Mouse (Mus musculus): ENCODE measurements around the gene Enpp6.
A peak's percentile ranks its signal among the peaks of the same experiment; 100 is the strongest.
"Not testable (repeated sequence)": the region's sequence is repeated elsewhere in the genome, so short reads cannot be mapped to it uniquely, and the experiment has no call there.

Enpp6 gene

DNA sequence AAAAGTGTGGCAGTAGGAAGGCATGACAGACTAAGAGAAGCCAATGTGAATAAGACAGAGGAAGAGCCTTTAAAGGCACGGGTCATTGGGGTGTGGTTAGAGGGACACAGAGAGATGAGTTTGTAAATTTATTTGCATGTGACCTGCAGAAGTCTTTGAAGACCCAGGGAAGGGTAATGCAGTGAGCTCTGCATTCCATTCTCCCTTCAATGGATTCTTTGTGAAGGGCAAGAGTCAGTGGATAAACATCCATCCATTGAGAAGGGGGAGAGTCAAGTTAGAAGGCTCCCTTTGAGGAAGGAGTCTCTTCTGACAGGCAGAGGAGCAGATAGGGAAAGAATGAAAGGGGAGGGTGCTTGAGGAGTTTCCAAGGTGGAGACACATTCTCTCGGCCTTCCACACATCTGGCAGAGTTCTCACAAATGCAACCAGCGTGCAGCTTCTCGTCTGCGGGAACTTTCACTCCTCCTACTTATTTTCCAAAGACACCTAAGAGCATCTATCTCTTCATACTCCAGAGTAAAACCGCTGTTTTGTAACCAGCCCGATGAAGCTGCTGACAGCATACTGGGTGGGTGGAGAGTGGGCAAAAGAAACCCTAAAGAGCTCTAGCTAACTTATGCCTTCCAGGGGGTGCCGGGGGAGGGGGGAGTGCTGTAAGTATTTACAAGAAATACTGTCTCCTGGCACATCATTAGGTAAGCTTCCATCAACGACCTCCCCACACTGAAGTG, 9.4 kb downstream of the Enpp6 start:
- no peak for DNase-seq (ENCODE audit: low spot score in 2 of 2)

DNA sequence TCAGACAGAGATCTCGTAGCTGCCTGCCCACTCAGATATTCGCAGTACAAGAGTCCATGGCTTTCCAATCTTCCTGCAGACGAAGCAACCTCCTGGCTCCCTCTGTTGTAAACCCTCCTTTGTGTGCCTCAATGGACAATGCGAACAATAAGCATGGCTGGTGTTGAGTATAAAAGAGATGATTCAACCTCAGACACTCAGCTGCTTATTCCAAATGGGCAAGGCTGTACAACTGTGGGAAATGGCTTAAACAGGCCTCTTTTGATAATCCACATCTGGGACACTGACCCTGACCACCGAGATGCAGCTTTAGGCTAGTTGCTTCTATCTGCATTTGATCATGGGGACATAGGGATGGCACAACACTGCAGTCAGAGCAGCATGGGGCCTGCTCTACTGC, 19.0 kb downstream of the Enpp6 start:
- DNase-seq (ENCODE audit: low spot score in 2 of 2): no peak

DNA sequence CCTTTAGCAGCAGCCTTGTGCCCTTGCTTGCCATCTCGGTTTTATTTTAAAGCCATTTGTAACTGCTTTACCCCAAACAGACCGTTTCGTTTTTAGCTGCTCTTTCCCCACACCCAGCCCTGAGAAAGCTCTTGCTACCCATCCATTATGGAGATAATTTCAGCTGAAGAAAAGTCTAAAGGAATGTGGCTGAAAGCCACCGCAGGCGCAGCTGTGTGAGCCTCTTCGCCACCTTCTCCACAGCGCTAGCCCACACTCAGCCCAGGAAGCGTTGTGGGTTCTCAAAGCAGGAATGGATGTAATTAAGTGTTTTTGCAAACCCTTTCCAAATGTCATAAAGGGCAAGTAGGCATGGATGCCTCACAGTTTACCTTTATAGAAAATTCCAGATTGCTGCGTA, 20.1 kb downstream of the Enpp6 start:
- no peak for DNase-seq (ENCODE audit: low spot score in 2 of 2)

DNA sequence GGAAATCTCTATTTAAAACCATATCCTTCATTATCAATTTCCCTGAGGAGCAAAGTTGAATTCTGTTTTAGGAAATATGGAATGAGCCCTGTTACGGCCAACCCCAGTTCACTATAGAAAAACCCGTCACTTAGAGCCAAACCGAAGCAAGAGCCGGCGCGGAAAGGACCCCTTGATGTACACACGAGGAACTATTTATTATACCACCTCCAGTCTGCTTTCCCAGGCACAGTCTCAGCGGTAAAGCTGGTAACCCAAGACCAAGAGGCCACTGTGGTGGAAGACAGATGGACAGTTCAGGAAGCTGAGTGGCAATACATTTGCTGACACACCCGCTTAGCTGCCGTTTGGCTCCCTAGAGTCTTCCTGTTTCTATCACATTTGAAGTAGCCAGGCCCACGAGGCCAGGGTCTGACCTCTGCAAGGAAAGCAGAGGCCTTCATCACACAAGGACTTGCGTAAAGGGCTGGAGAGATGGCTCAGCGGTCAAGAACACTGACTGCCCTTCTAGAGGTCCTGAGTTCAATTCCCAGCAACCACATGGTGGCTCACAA, 21.6 kb downstream of the Enpp6 start:
- no peak for DNase-seq (ENCODE audit: low spot score in 2 of 2)

DNA sequence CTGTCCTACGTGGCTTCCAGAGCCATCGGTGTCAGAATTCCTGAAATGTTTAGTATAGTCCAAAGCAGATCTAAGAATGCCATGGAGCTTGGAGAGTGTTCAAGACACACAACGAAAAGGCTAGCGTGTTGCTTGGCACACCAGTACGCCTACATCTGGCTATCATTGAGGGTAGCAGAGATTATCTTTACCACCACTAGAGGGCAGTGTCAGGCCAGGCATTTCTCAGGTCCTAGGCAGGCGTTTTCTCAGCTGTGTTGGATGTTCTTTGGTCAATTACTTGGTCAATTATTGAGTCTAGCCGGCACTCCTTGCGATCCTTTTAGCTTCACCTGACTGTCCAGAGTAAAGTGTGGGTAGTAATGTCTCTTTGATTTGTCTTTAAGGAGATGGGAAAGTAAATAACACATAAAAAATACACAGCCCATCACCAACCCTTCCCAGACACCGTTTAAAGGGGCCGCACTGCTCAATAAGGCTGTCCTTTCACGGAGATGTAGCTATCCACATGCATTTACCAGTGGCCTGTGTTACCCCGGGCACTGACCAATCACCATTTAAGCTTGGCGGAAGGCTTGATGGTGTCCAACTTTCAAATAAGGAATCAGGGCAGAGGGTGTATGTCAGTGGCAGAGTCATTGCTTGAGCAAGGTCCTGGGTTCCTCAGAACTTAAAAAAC, 29.7 kb downstream of the Enpp6 start:
- peak; percentile 43 to 53 for DNase-seq (ENCODE audit: low spot score in 2 of 2)

DNA sequence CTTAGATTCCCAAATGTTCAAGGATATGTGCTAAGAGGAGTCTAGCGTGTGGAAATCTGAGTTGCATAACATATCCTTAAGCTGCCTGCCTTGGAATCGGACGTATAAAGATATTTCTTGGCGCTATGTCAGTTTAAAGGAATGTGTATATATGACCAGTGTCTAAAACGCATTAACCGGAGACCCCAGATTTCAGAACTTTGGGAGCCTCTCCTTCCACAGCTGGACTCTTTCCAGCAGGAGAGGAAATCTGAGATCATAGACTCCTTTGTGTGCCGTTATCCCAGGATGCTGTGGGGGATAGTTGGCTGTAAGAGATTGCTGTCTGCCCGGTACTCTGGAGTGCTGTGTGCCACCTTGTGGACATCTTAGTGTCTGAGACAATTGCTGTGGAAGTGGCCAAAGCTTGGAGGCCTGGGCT, 34.5 kb downstream of the Enpp6 start:
- DNase-seq (ENCODE audit: low spot score in 2 of 2): no peak

DNA sequence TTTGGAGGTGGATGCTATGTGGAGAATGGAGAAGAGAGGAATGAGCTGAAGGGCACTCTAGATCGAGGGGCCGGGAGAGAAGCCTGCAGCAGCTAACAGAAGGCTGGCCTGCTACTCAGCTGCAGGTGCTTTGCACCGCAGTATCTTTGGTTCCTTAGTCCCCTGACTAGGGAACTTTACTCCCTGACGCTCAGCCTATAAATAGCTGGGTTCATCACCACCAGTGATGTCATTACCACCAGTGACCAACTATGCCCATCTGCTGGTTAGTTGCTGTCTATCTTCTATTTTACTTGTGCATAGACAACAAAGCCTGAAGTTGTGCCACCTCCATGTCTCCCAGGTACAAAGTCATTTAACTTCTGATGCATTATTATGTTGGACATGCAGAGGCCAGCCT, 37.9 kb downstream of the Enpp6 start:
- DNase-seq (ENCODE audit: low spot score in 2 of 2): no peak

DNA sequence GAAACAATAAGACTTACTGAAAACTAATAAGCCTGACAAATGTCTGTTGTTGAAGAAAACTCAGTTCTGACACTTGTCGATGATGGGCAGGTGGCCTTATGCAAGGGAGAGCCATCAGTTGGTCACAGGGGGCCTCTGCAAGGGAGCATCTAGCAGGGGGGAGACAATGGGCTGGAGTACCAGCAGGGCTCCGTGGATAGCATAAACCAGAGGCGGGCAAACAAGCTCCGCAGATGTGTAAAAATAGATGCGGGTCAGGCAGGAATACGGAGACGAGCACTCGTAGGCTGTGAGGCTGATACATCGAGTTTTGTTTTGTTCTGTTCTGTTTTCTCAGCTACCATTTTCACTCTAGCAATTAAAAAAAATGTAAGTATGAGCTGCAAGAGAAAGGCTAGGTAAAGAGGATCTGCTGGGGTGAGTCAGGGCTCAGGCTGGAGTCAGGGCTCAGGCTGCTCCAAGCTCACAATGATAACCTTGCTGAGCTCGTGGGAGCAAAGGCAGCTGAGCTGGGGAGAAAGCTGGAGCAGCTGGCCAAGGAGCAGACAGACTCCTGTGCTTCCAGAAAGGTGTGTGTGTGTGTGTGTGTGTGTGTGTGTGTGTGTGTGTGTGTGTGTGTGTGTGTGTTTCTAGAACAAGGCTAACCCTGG, 40.3 kb downstream of the Enpp6 start:
- DNase-seq (ENCODE audit: low spot score in 2 of 2): no peak

DNA sequence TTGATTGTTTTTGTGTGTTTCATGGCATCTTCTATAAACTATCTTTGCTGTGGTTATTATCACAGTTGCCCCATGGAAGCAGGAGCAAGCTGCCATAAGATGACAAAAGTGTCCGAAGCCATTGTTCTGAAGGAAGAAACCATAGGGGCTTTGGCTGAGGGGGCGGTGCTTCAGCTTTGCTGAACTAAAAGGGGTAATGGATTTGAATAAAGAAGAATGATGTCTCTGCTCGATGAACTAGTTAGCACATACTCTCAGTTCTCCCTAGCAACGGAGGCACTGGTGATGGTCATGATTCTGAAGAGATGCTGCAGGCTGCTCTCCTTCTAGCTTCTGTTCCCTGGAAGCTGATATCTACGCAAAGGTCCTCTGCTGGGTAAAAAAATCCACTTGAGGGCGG, 41.8 kb downstream of the Enpp6 start:
- no peak for DNase-seq (ENCODE audit: low spot score in 2 of 2)

DNA sequence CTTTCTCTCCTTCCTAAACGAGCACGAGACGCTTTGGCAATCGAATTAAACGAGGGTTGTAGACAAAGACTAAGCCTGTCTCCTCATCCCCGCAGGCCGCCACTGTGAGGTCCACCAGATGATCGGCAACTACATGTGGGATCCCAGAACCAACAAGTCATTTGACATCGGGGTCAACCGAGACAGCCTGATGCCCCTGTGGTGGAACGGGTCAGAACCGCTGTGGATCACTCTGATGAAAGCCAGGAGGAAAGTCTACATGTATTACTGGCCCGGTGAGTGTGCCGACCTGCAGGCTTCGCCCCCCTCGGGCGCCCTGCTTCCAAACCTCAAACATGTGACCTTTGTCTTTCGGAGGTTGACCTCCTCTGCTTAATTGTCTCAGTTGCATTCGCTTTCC, 43.6 kb downstream of the Enpp6 start:
- no peak for DNase-seq (ENCODE audit: low spot score in 2 of 2)

DNA sequence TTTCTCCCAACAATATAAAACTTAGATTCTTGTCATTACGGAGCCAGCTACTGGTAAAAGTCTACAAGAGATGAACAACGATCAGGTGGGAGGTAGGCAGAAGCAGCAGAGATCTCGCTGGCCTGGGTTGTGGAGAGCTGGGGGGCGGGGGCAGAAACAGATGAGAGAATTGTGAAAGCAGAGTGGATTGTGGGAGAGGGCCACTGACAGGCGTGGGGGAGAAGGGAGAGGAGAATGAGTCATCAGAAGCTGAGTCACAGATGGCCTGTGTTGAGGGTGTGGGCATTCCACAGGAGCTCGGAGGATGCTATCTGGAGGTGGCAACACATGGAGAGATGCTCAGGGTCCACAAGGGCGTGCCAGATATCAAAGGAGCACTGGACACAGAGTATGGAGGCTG, 45.4 kb downstream of the Enpp6 start:
- DNase-seq (ENCODE audit: low spot score in 2 of 2): no peak

DNA sequence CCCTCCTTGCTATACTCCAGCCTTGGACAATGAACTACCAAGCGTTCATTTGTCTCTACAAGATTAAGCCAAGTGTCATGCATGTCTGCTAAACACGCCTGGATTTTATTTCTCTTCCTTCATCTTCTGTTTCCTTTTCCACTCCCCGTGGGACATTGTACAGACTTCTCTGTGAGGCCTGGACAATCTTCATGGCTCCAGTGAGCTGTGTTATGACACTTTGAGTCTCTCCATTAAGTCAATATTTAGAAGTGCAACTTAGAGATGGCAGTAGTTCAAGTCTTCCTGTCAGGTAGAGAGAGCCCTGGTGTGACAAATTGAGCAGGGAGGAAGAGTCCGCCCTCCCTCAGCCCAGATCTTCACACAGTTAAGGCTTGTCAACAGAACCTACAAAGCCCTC, 47.3 kb downstream of the Enpp6 start:
- DNase-seq (ENCODE audit: low spot score in 2 of 2): no peak

DNA sequence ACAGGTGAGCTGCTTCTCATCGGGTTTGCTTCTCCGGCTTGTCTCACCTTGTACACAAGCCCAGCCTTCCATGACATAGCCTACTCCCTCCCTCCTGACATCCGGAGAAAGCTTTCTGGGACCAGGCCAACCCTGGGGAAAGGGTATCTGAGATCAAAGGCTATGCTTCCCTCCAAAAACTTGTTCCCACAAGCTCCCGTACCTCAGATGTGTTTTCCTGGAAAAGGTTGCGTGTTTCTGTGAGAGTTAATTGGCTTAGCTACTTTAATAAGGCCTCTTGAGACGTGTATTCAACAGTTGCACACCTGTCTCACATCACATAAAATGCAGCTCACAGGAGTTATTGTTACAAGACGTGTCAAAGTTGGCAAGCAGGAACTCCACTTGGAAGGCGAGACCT, 49.8 kb downstream of the Enpp6 start:
- DNase-seq (ENCODE audit: low spot score in 2 of 2): no peak

DNA sequence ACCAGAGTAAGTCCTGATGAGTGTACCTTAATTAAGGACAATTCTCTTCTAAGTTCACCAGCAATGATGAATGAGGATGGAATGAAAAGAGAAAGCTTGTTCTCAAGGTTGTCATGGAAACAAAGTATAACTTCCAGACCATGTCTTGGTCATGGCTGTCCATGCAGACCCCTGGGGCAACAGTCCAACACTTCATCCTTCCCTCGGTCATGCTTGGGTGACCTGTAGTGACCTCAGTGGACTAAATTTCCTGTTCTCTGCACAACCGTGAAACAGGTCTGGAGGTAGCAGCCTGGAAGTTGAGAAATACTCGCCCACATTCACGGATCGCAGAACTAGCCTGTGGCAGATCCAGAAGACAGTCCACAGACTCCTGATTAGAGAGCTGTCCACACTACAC, 50.7 kb downstream of the Enpp6 start:
- no peak for DNase-seq (ENCODE audit: low spot score in 2 of 2)

DNA sequence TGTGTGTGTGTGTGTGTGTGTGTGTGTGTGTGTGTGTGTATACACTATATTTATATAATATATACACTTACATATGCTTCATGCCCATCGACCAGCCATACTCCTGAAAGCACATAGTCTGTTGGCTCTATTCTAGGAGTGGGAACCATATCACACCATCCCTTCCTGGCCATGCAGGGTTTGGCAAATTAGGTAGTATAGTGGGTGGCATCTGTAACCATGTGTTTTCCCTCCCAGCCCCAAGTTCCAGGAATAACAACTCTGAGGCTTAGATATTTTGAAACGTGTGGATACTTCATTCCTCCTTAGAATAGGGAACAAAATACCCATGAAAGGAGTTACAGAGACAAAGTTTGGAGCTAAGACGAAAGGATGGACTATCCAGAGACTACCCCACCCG, 53.5 kb downstream of the Enpp6 start:
- not testable (repeated sequence) for DNase-seq (ENCODE audit: low spot score in 2 of 2)

DNA sequence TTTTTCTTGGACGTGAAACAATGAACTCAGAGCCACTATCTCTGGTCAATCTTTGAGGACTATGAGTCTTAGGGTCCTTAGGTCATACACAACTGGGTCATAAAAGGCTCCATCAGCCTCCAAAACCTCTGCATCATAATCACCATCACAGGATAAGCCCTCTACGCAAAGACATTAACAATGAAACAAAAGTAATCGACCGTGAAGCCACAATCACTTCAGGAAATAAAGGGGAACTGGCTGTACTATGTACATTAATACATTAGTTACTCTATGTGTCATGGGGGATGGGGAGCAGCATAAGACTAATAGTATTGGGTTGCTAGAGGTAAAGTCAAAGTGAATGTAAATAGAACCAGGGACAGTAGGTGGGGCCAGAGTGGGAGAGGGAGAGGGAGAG, 59.7 kb downstream of the Enpp6 start:
- DNase-seq (ENCODE audit: low spot score in 2 of 2): no peak

DNA sequence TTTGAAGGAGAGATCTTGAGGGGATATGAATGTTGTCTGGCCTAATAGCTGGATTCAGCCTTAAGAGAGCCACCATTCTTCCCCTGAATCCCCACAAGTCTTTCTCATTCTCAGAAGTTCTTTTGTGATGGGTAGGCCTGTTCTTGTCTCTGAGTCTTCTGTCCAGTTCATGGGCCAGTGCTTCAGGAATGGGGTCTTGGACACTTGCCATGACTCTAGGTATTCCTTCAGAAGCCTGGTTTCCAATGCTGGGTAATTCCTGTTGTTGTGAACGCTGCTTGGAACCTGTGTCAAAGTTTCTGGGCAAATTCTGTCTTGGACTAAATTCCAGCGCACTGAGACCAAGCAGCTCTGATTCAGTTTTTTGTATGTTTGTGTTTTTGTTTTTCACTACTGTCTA, 60.5 kb downstream of the Enpp6 start:
- DNase-seq (ENCODE audit: low spot score in 2 of 2): no peak

DNA sequence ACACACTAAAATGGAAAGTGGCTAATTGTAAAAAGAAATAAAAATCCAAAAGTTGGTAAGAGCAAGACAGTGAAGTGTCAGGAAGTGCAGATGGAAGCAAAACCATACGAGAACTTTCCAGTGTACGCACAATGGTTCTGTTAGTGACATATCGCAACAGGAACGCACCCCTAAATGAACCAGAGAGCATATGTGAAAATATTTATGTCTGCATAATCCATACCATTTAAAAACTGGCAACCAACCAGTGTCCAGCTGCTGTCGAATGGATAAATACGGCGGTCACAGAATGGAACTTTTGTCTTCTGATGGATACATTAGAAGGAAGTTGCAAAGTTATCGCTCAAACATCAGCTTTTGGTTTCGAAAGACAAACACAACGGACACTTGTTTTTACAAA, 61.9 kb downstream of the Enpp6 start:
- no peak for DNase-seq (ENCODE audit: low spot score in 2 of 2)

DNA sequence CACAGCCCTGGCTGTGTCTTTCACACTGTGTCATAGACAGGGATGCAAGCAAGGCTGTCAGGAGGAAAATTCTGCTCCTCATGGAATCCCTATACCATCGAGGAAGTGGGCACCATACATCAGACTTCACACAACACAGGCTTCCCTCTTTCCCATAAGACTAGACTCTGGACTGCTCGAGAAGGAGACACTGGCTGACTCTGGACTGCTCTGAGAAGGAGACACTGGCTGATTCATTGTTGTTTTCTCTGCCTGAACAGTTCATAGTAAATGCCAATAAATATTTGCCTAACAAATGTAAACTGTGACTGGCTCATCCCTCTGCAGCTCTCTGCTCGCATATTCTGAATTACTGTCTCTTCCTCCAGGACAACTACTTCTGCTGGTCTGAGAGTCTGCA, 66.0 kb downstream of the Enpp6 start:
- no peak for DNase-seq (ENCODE audit: low spot score in 2 of 2)

DNA sequence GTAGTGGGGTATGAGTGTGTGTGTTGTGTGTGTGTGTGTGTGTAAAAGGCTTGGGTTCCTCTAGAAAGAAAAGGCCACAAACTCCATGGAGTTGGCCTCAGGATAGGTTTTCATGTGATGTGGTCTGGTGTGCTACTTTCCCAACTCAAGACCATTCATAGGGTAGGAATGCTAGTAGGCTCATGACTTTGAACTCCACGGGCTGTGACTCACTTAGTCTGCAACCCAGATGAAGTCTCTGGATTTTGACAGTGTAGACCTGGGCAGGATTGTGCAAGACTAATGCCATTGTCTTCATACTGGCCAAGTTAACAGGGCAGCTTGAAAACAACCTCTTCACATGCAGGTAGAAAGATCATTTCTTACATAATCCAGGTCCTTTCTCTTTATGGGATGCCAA, 69.4 kb downstream of the Enpp6 start:
- no peak for DNase-seq (ENCODE audit: low spot score in 2 of 2)

DNA sequence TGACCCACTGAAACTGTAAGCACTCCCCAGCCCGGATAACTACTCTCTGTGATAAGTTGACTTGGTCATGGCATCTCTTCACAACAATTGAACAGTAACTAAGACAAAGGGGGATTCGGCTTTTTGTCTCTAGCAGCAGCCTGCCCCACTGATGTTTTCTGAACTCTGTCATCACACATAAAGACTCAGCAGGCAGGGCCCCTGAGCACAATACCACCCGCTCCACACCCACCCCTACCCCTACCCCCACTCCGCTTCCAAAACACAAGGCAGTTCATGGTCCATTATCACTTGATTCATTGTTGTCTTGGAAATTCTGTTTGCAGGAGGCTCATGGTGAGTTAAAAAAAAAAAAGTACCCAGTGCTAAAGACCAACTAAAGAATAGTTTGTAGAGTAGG, 71.8 kb downstream of the Enpp6 start:
- DNase-seq (ENCODE audit: low spot score in 2 of 2): no peak

DNA sequence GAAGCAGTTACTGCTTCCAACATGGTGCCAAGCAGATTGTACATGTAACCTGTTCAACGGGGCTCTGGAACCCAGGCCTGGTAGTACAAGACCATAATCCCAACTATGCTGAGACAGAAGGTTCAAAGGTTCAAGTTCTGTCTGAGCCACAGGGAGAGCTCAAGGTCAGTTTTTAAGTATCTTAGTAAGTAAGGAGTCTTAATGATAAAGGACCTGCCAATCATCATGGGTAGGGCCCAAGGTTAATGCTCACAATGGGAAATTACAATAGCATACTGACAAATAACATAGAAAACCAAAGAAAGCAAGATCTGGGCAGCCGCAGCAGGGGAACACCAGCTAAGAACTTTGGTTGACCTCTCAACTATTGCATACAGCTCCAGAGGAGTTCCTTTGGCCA, 72.3 kb downstream of the Enpp6 start:
- no peak for DNase-seq (ENCODE audit: low spot score in 2 of 2)
